Mouse (Mus musculus) embryonic facial prominence, embryonic 12.5 days (tissue): ENCODE measurements around the gene Cd209a. TPM values are rescaled to one million over a fixed set of nuclear protein-coding genes. Genes with fewer than 3 reads are reported as not detected.

Source experiments
- ATAC-seq: fragments of 200-750 bp; cut with Nextera tagmentation; 2 replicates; pipeline ENCODE4 v1.8.0; 2017; ENCODE audit not compliant: insufficient number of reproducible peaks, insufficient read depth, low FRiP score, low TSS enrichment
- H3K27ac ChIP-seq: fragments of 300-500 bp; sonication (generic); 2 replicates; pipeline ENCODE4 v1.5.1; 2016; ENCODE audit warnings: mild to moderate bottlenecking
- H3K27me3 ChIP-seq: fragments of 300-500 bp; sonication (generic); 2 replicates; pipeline ENCODE4 v1.6.1; 2016; ENCODE audit warnings: mild to moderate bottlenecking, moderate library complexity
- H3K36me3 ChIP-seq: fragments of 300-500 bp; sonication (generic); 2 replicates; pipeline ENCODE4 v1.6.1; 2016; ENCODE audit warnings: mild to moderate bottlenecking
- H3K4me1 ChIP-seq: fragments of 300-500 bp; sonication (generic); 2 replicates; pipeline ENCODE4 v1.6.1; 2016
- H3K4me2 ChIP-seq: fragments of 300-500 bp; sonication (generic); replicated peaks from 2 replicates; pipeline ENCODE4 v1.6.1; 2016; ENCODE audit warnings: mild to moderate bottlenecking, moderate library complexity
- H3K4me3 ChIP-seq: fragments of 300-500 bp; sonication (generic); 2 replicates; pipeline ENCODE4 v1.5.1; 2016; ENCODE audit warnings: mild to moderate bottlenecking
- H3K9ac ChIP-seq: fragments of 300-500 bp; sonication (generic); 2 replicates; pipeline ENCODE4 v1.6.1; 2016; ENCODE audit warnings: mild to moderate bottlenecking, moderate library complexity
- H3K9me3 ChIP-seq: fragments of 300-500 bp; sonication (generic); 2 replicates; pipeline ENCODE4 v1.6.1; 2016; ENCODE audit warnings: mild to moderate bottlenecking, moderate library complexity
- WGBS: fragments of 180-500 bp; shearing (Covaris S2); methylation state at CpG from one replicate; pipeline ENCODE4 v1.1.7; 2016; 5-methylcytosine and 5-hydroxymethylcytosine counted together
- microRNA-seq: library from miRNA; unstranded; fragments of <30 nt; microRNA quantifications from one replicate; pipeline ENCODE4, GENCODE M21; 2017
- polyA plus RNA-seq: library from polyadenylated mRNA; unstranded; fragments of >200 nt; fragmentation: Nextera tagmentation; extraction: Ambion mirVana; gene quantifications from 2 replicates; pipeline ENCODE4 v1.2.1, GENCODE M21; 2016

Cd209a gene
- polyA plus RNA-seq, 1 experiment from 2014 or later: not detected

GRCm38 (mm10) chr8:3707611-3708010 lies 41.2 kb downstream of the Cd209a start:
- Histone ChIP-seq H3K36me3 (no peaks in the 10 kb centered on the region), H3K4me1 (no peaks in the 10 kb centered on the region), H3K9me3 (no peaks in the 10 kb centered on the region), H3K27ac (no peak overlapping the region), H3K4me2 (no peak overlapping the region), H3K27me3 (no peaks in the 10 kb centered on the region), H3K4me3 (no peak overlapping the region), H3K9ac (no peak overlapping the region)
- ATAC-seq: no peak
- 64% methylated on average over 7 of the region's 7 CpGs for WGBS

- Histone ChIP-seq H3K4me3 (no peak overlapping the region), H3K4me1 (no peaks in the 10 kb centered on the region), H3K27me3 (no peaks in the 10 kb centered on the region), H3K9ac (no peak overlapping the region), H3K9me3 (no peaks in the 10 kb centered on the region), H3K36me3 (no peaks in the 10 kb centered on the region), H3K27ac (no peak overlapping the region), H3K4me2 (no peak overlapping the region)
- ATAC-seq: no peak
- WGBS: 77% methylated on average over 4 of the region's 4 CpGs
Observed at GRCm38 (mm10) chr8:3705711-3706110, 43.1 kb downstream of the Cd209a start.

DNA sequence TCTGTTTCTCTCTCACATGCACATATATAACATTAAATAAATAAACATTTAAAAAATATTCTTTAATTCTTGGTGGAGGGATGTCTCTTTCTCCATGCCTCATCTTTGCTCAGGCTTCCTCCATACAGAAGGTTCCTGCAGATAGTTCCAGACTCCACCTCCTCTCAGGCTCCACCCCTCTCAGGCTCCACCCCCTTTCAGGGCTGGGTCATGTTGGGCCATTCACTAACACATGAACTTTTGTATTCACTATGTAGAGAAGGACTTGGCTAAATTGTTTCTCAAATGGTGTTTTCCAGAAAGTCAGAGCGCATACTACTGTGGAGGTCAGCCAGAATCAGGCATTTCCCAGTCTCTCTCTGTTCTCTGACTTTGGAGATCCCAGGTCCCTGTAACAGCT lies 47.3 kb downstream of the Cd209a start:
- no peaks in the 10 kb centered on the region for H3K27me3 ChIP-seq
- no peak for ATAC-seq
- WGBS: 97% methylated on average over 1 of the region's 1 CpGs
- no peak overlapping the region for H3K4me2 ChIP-seq
- H3K9ac ChIP-seq: no peak overlapping the region
- no peaks in the 10 kb centered on the region for H3K9me3 ChIP-seq
- no peaks in the 10 kb centered on the region for H3K4me1 ChIP-seq
- H3K27ac ChIP-seq: no peak overlapping the region
- H3K4me3 ChIP-seq: no peak overlapping the region
- H3K36me3 ChIP-seq: no peaks in the 10 kb centered on the region

DNA sequence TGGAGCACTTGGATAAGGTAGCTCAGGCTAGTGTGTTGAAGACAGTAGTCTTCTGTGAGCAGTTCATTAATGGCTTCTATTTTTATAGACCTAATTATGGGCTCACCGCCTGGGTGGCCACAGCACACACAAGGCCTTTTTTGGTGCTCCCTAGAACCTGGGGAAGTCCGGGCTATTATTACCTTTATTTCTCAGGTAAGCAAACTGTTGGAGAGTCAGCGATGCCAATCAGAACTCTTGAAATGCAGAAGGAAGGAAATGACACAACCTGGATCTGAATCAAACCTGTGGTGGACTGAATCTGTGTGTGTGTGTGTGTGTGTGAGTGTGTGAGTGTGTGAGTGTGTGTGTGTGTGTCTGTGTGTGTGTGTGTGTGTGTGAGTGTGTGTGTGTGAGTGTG lies 54.7 kb downstream of the Cd209a start, which contains the start of gene Fcer2a:
Fcer2a (minus strand) TSS at position 55 of the 400 bp plus-strand sequence.
- H3K9ac ChIP-seq: no peak within 1 kb of the TSS
- H3K9me3 ChIP-seq: no peaks in the 10 kb centered on the region
- no peak for ATAC-seq
- H3K36me3 ChIP-seq: no peaks in the 10 kb centered on the region
- 82% methylated on average over 3 of the region's 3 CpGs for WGBS
- 0 out of 2 replicates have a peak, but pooled peaks cover 4% of the 10 kb centered on the region for H3K27me3 ChIP-seq
- no peak within 1 kb of the TSS for H3K4me2 ChIP-seq
- no peaks in the 10 kb centered on the region for H3K4me1 ChIP-seq
- no peak within 1 kb of the TSS for H3K27ac ChIP-seq
- no peak within 1 kb of the TSS for H3K4me3 ChIP-seq

Small RNA genes lying within 50 kb of the gene (microRNA-seq; reads per million reads assigned to microRNA genes)
- not detected for gene Gm24934

Other genes starting within 250 kb of the Cd209a start
- gene Mcoln1, start 248.5 kb downstream of the Cd209a start, polyA plus RNA-seq: 62.0 and 66.2 TPM in 2 replicates
- 29.0 and 29.6 TPM in 2 replicates for gene Pnpla6, start 233.6 kb downstream of the Cd209a start, polyA plus RNA-seq
- gene C330021F23Rik, start 181.0 kb downstream of the Cd209a start, polyA plus RNA-seq: 1.8 TPM in 2 replicates
- gene Camsap3, start 161.7 kb downstream of the Cd209a start, polyA plus RNA-seq: 9.1 and 10.0 TPM in 2 replicates
- 65.1 and 66.7 TPM in 2 replicates for gene Xab2, start 127.7 kb downstream of the Cd209a start, polyA plus RNA-seq
- 103 and 110 TPM in 2 replicates for gene Pet100, start 127.4 kb downstream of the Cd209a start, polyA plus RNA-seq
- gene Pcp2, start 123.4 kb downstream of the Cd209a start, polyA plus RNA-seq: 1.5 and 2.0 TPM in 2 replicates
- 27.4 and 28.8 TPM in 2 replicates for gene Stxbp2, start 118.0 kb downstream of the Cd209a start, polyA plus RNA-seq
- 0.38 TPM in 1 of 2 replicates, not detected in the other for gene Retn, start 93.2 kb downstream of the Cd209a start, polyA plus RNA-seq
- gene Mcemp1, start 83.2 kb downstream of the Cd209a start, polyA plus RNA-seq: 0.10 and 0.20 TPM in 2 replicates
- gene Fcor, start 76.6 kb downstream of the Cd209a start, polyA plus RNA-seq: 11.5 and 16.5 TPM in 2 replicates
- gene Trappc5, start 72.7 kb downstream of the Cd209a start, polyA plus RNA-seq: 39.7 and 41.0 TPM in 2 replicates
- 0.15 and 0.23 TPM in 2 replicates for gene Fcer2a, start 54.8 kb downstream of the Cd209a start, polyA plus RNA-seq
- gene Clec4g, start 28.3 kb downstream of the Cd209a start, polyA plus RNA-seq: not detected in 2 replicates
- not detected in 2 replicates for gene Cd209e, start 105.3 kb upstream of the Cd209a start, polyA plus RNA-seq
- not detected in 2 replicates for gene Cd209d, start 129.6 kb upstream of the Cd209a start, polyA plus RNA-seq
- gene Cd209b, start 177.9 kb upstream of the Cd209a start, polyA plus RNA-seq: not detected in 2 replicates
- 0.26 and 0.55 TPM in 2 replicates for gene Cd209c, start 205.8 kb upstream of the Cd209a start, polyA plus RNA-seq